Mouse (Mus musculus) monocyte, adult 59 days (primary cell): Measurements from ENCODE around the gene Trim58. TPM values are rescaled to one million over a fixed set of nuclear protein-coding genes. Genes with fewer than 3 reads are reported as not detected.

ENCODE experiments used
- total RNA-seq, 2 experiments: library from RNA; stranded (reverse); gene quantifications; one replicate each; pipeline ENCODE4 v1.2.4; 2023

Trim58 gene
- total RNA-seq, result not detected

GRCm38 (mm10) chr11:58640272-58640867 is at the start of gene Trim58:
Gene Trim58, plus strand, starts transcription at chr11:58640465.

GRCm38 (mm10) chr11:58594814-58595213 is 45.5 kb upstream of the Trim58 start, which contains the start of gene Olfr324:
Gene Olfr324, plus strand, starts transcription at chr11:58595114.

GRCm38 (mm10) chr11:58615975-58616374 is 24.3 kb upstream of the Trim58 start, which contains the start of gene 2210407C18Rik:
Gene 2210407C18Rik, minus strand, starts transcription at chr11:58616075.

GRCm38 (mm10) chr11:58630401-58630800 is 9.9 kb upstream of the Trim58 start, which contains the start of gene Olfr323:
Gene Olfr323, minus strand, starts transcription at chr11:58630501.

GRCm38 (mm10) chr11:58658596-58658995 is 18.3 kb downstream of the Trim58 start, which contains the start of gene Olfr322:
Gene Olfr322, plus strand, starts transcription at chr11:58658782.

GRCm38 (mm10) chr11:58680799-58681198 is 40.5 kb downstream of the Trim58 start, which contains the start of gene Olfr320:
Gene Olfr320, plus strand, starts transcription at chr11:58681099.

GRCm38 (mm10) chr11:58698862-58699261 is 58.6 kb downstream of the Trim58 start, which contains the start of gene Olfr319:
Gene Olfr319, plus strand, starts transcription at chr11:58699162.

Other genes with a start within 250 kb of the Trim58 start
- gene 1810065E05Rik, start 219.4 kb upstream of the Trim58 start, total RNA-seq, result not detected
- gene Gm12253, start 207.9 kb upstream of the Trim58 start, total RNA-seq, result not detected
- gene Lypd9, start 187.5 kb upstream of the Trim58 start, total RNA-seq, result not detected
- gene Olfr30, start 178.2 kb upstream of the Trim58 start, total RNA-seq, result not detected
- not detected for gene Olfr332, start 147.9 kb upstream of the Trim58 start, total RNA-seq
- not detected for gene Olfr331, start 137.9 kb upstream of the Trim58 start, total RNA-seq
- gene Olfr330, start 105.6 kb upstream of the Trim58 start, total RNA-seq, result not detected
- not detected for gene Olfr329-ps, start 94.0 kb upstream of the Trim58 start, total RNA-seq
- under 1 TPM in 1 of 2 experiments, not detected in 1; 0.39 TPM for gene Olfr328, start 84.8 kb upstream of the Trim58 start, total RNA-seq
- not detected for gene Olfr224, start 69.9 kb upstream of the Trim58 start, total RNA-seq
- gene Olfr325, start 62.7 kb upstream of the Trim58 start, total RNA-seq, result not detected
- not detected for gene Olfr324, start 45.4 kb upstream of the Trim58 start, total RNA-seq
- not detected for gene 2210407C18Rik, start 24.4 kb upstream of the Trim58 start, total RNA-seq
- gene Olfr323, start 10.0 kb upstream of the Trim58 start, total RNA-seq, result not detected
- not detected for gene Olfr322, start 18.3 kb downstream of the Trim58 start, total RNA-seq
- not detected for gene Olfr320, start 40.6 kb downstream of the Trim58 start, total RNA-seq
- gene Olfr319, start 58.7 kb downstream of the Trim58 start, total RNA-seq, result not detected
- not detected for gene Olfr318, start 83.5 kb downstream of the Trim58 start, total RNA-seq
- gene Olfr317, start 98.7 kb downstream of the Trim58 start, total RNA-seq, result not detected
- gene Olfr316, start 112.3 kb downstream of the Trim58 start, total RNA-seq, result not detected
- not detected for gene Olfr315, start 132.7 kb downstream of the Trim58 start, total RNA-seq
- gene Olfr314, start 142.5 kb downstream of the Trim58 start, total RNA-seq, result not detected
- gene Fam183b, start 161.5 kb downstream of the Trim58 start, total RNA-seq, result not detected
- not detected for gene Olfr313, start 174.5 kb downstream of the Trim58 start, total RNA-seq
- gene Olfr312, start 188.8 kb downstream of the Trim58 start, total RNA-seq, result not detected
- gene Olfr311, start 198.8 kb downstream of the Trim58 start, total RNA-seq, result not detected
- gene Gm12258, start 206.7 kb downstream of the Trim58 start, total RNA-seq, result 1 to 10 TPM; 2.1 to 3.3 TPM
- 1 to 10 TPM; 2.8 to 2.9 TPM for gene 2810021J22Rik, start 226.8 kb downstream of the Trim58 start, total RNA-seq